Mouse (Mus musculus): ENCODE measurements around the gene Cbx7. TPM values are rescaled to one million over a fixed set of nuclear protein-coding genes. Genes with fewer than 3 reads are reported as not detected.

Cbx7 gene
- total and polyA plus RNA-seq, 3 experiments: 2.9 to 11.1 TPM; not detected in 1

DNA sequence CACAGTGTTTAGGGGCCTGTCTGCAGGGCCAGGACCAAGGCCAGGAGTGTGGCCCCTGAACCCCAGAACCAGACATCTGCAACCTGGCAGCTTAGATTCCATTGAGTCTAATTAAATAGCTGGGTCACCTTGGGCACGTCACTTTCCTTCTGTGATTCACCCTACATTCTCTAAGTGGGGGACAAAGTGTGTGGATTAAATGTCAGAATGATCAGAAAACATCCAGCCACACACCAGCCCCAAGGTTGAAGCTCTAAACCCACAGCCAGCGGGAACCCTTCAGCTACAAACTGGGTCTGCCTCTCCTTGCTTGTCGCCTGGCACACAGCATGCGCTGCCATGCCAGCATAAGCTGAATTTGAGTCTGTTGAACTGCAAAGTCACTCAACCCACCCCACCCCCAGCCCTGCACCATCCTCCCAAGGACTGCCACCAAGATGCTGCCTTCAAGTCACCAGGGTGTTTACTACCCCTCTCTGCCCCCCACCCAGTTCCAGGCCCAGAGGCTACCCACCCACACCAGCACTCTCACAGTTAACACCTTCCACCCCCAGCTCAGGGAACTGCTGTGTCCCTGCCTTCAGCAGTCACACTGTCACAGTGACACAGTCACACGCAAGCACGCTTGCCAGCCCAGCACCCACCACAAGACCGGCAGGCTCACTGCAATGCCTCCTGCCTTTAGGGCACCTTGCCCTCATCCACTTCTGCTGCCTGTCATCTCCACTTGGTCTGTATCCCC lies 44.5 kb upstream of the Cbx7 start:
- H3K79me2 ChIP-seq (ENCODE audit: control insufficient read depth, insufficient read depth, low read length, poor library complexity): no peaks in the 10 kb centered on the region
- TF ChIP-seq GATA1 (IDR thresholded peaks at IDR 0.05; ENCODE audit: low read depth, low read length): no peak
- H3K27ac ChIP-seq (ENCODE audit: control insufficient read depth, low read depth, low read length): no peak overlapping the region
- H3K9ac ChIP-seq (ENCODE audit: control insufficient read depth, low read depth, low read length, poor library complexity, severe bottlenecking): no peak overlapping the region
- H3K27me3 ChIP-seq (ENCODE audit: control insufficient read depth in 1 of 2, insufficient read depth in 2 of 2, low read length in 2 of 2): peaks cover 0 to 7% of the 10 kb centered on the region in 2 experiments; a peak in 2 of 4 replicates
- H3K4me1 ChIP-seq (ENCODE audit: control insufficient read depth in 1 of 2, insufficient read depth in 2 of 2, low read length in 2 of 2): peaks cover 0 to 19% of the 10 kb centered on the region in 2 experiments; a peak in 2 of 4 replicates
- H3K4me3 ChIP-seq (ENCODE audit: control insufficient read depth in 1 of 2, insufficient read depth in 1 of 2, low read depth in 2 of 2, low read length in 2 of 2): no peak overlapping the region
- peaks cover 0 to 5% of the 10 kb centered on the region in 2 experiments; a peak in 1 of 4 replicates for H3K36me3 ChIP-seq (ENCODE audit: control insufficient read depth in 1 of 2, insufficient read depth in 2 of 2, low read length in 2 of 2)
- H3K9me3 ChIP-seq (replicated peaks; ENCODE audit: insufficient read depth, low read length): no peaks in the 10 kb centered on the region
- peak; percentile 19 for DNase-seq (ENCODE audit: low read depth, low spot score)

DNA sequence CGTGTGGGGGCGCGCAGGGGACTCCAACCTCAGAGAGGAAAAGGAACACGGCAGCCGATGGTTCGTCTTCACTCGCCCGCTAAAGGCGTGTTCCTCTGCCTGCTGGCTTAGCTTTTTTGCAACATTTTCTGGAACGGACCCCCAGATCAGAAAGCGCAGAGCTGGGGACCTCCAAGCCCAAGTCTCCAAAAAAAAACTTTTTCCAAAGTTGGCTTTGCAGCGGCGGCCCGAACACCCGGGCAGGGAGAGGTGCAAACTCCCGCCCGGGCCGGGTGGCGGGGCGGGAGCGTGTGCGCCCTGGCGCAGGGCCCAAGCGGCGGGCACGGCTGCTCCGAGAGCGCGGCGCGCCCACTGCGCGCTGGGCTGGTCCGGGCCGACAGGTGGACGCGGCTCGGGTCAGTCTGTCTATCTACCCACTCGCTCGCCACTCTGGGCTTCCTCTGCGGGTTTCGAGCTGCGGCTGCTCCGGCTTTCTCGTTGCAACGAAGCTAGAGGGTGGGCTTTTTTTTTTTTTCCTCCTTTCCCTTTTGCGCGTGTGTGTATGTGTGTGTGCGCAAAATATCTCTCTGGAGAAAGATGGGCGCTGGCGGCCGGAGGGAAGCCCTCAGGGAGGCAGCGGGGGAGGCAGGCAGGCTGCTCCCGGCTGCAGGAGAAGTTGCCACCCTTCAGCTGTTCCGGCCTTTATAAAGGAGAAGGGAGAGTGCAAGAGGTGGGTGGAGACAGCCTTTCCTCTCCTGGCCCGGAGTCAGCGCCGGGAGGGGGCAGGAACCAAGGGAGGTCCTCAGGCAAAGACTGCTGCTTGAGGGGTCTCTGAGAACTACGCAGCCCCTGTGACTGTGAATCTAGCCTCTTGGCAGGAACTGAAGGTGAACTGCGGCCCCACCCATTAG lies 43.6 kb upstream of the Cbx7 start, which contains the start of gene Pdgfb:
Gene Pdgfb (minus strand): TSS at position 657 of the 890 bp plus-strand sequence.
- no peaks in the 10 kb centered on the region for H3K79me2 ChIP-seq (ENCODE audit: control insufficient read depth, insufficient read depth, low read length, poor library complexity)
- H3K4me1 ChIP-seq (ENCODE audit: control insufficient read depth in 1 of 2, insufficient read depth in 2 of 2, low read length in 2 of 2): peaks cover 0 to 19% of the 10 kb centered on the region in 2 experiments; a peak in 2 of 4 replicates
- peaks cover 0 to 7% of the 10 kb centered on the region in 2 experiments; a peak in 2 of 4 replicates for H3K27me3 ChIP-seq (ENCODE audit: control insufficient read depth in 1 of 2, insufficient read depth in 2 of 2, low read length in 2 of 2)
- H3K4me3 ChIP-seq (ENCODE audit: control insufficient read depth in 1 of 2, insufficient read depth in 1 of 2, low read depth in 2 of 2, low read length in 2 of 2): peak within 1 kb of the TSS; percentile 7 to 22; a peak in 3 of 4 replicates
- peaks cover 0 to 5% of the 10 kb centered on the region in 2 experiments; a peak in 1 of 4 replicates for H3K36me3 ChIP-seq (ENCODE audit: control insufficient read depth in 1 of 2, insufficient read depth in 2 of 2, low read length in 2 of 2)
- peak within 1 kb of the TSS; percentile 7; the same call in 1 of the 2 replicates for H3K9ac ChIP-seq (ENCODE audit: control insufficient read depth, low read depth, low read length, poor library complexity, severe bottlenecking)
- H3K27ac ChIP-seq (ENCODE audit: control insufficient read depth, low read depth, low read length): no peak within 1 kb of the TSS
- TF ChIP-seq JUND (IDR thresholded peaks at IDR 0.05; ENCODE audit: low read depth, low read length) (no peak), TCF12 (IDR thresholded peaks at IDR 0.05; ENCODE audit: low read depth, low read length) (no peak), ZKSCAN1 (IDR thresholded peaks at IDR 0.05; ENCODE audit: low read depth, low read length) (no peak), CHD2 (IDR thresholded peaks at IDR 0.05; ENCODE audit: low read length) (no peak), KAT2A (conservative IDR thresholded peaks at IDR 0.05; ENCODE audit: low read depth, low read length) (no peak), POLR2AphosphoS2 (IDR thresholded peaks at IDR 0.05; ENCODE audit: low read length) (no peak), USF2 (IDR thresholded peaks at IDR 0.05; ENCODE audit: borderline replicate concordance in 1 of 2, insufficient read depth in 1 of 2, low read depth in 1 of 2, low read length in 2 of 2) (no peak), EP300 (IDR thresholded peaks at IDR 0.05; ENCODE audit: low read depth in 1 of 2, low read length in 2 of 2) (no peak), GATA1 (IDR thresholded peaks at IDR 0.05; ENCODE audit: low read depth, low read length) (no peak), TAL1 (IDR thresholded peaks at IDR 0.05; ENCODE audit: low read length) (no peak), SIN3A (IDR thresholded peaks at IDR 0.05; ENCODE audit: low read length) (no peak), MAX (IDR thresholded peaks at IDR 0.05; ENCODE audit: low read length) (no peak), ZMIZ1 (IDR thresholded peaks at IDR 0.05; ENCODE audit: low read depth, low read length) (no peak)
- no peaks in the 10 kb centered on the region for H3K9me3 ChIP-seq (replicated peaks; ENCODE audit: insufficient read depth, low read length)
- DNase-seq (ENCODE audit: low read depth, low spot score): peak; percentile 31

Measured in MEL (cell line).